Mouse (Mus musculus): ENCODE data around the gene Ppp1ca. TPM values are rescaled to one million over a fixed set of nuclear protein-coding genes. Genes with fewer than 3 reads are reported as not detected.

Ppp1ca gene
- polyA plus RNA-seq, 1 experiment from 2014 or later = 987 TPM

DNA sequence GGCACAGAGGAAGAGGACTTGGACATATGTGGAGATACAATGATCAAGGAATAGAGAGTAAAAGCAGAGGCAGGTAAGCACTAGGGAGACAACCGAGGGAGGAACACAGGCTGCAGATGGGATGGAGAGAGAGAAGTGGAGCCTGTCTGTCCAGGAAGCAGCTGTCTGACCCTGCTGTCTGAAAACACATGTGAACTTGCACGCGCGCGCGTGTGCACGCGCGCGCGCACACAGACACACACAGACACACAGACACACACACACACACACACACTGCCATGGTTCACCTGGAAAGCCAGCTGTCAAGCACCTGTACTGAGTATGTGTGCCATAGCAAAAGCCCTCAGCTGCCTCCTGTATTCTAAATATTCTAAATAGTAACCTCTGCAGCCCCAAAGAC, 26.4 kb downstream of the Ppp1ca start:
- Histone ChIP-seq H3K27ac (ENCODE audit: low read depth, low read length) (no peak overlapping the region), H3K4me2 (replicated peaks; ENCODE audit: low read depth, low read length) (no peak overlapping the region), H3K4me1 (ENCODE audit: control insufficient read depth, insufficient read depth, low read length) (peaks cover 63% of the 10 kb centered on the region), H3K27me3 (ENCODE audit: control insufficient read depth, insufficient read depth, low read length) (no peaks in the 10 kb centered on the region), H3K9ac (ENCODE audit: low read depth, low read length) (no peak overlapping the region), H3K36me3 (ENCODE audit: control insufficient read depth, insufficient read depth, low read length) (peaks cover 5% of the 10 kb centered on the region; the same call in 1 of the 2 replicates), H3K9me3 (ENCODE audit: control insufficient read depth, low read length) (no peaks in the 10 kb centered on the region), H3K4me3 (ENCODE audit: low read length) (no peak overlapping the region)
- no peak for ATAC-seq (ENCODE audit: low FRiP score, low TSS enrichment)
- WGBS = 82% methylated on average over 11 of the region's 11 CpGs

DNA sequence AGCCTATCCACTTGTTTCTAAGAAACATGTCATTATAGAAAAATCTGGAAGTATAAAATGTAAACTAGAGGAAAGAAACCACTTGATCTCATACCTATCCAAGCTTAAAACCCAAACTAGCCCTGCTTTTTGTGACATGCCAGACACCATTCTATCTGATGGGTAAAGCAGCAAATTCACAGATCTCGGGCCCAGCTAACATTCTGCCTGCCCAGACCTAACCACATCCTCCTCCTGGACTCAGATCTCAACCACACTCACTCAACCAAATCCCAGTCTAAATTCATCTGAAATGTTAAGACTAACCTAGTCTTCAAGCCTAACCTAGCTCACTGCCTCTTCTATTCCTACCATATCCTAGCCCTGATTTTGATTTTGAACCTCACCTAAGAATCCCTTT, 26.9 kb downstream of the Ppp1ca start:
- H3K36me3 ChIP-seq (ENCODE audit: control insufficient read depth, insufficient read depth, low read length) = peaks cover 5% of the 10 kb centered on the region; the same call in 1 of the 2 replicates
- WGBS = 77% methylated on average over 1 of the region's 1 CpGs
- no peaks in the 10 kb centered on the region for H3K9me3 ChIP-seq (ENCODE audit: control insufficient read depth, low read length)
- no peaks in the 10 kb centered on the region for H3K27me3 ChIP-seq (ENCODE audit: control insufficient read depth, insufficient read depth, low read length)
- no peak overlapping the region for H3K9ac ChIP-seq (ENCODE audit: low read depth, low read length)
- no peak overlapping the region for H3K4me2 ChIP-seq (replicated peaks; ENCODE audit: low read depth, low read length)
- no peak overlapping the region for H3K4me3 ChIP-seq (ENCODE audit: low read length)
- H3K27ac ChIP-seq (ENCODE audit: low read depth, low read length) = no peak overlapping the region
- ATAC-seq (ENCODE audit: low FRiP score, low TSS enrichment) = no peak
- H3K4me1 ChIP-seq (ENCODE audit: control insufficient read depth, insufficient read depth, low read length) = peaks cover 58% of the 10 kb centered on the region

GRCm38 (mm10) chr19:4219943-4220342, 28.1 kb downstream of the Ppp1ca start:
- peaks cover 51% of the 10 kb centered on the region for H3K4me1 ChIP-seq (ENCODE audit: control insufficient read depth, insufficient read depth, low read length)
- no peak overlapping the region for H3K27ac ChIP-seq (ENCODE audit: low read depth, low read length)
- WGBS = 88% methylated on average over 6 of the region's 6 CpGs
- H3K27me3 ChIP-seq (ENCODE audit: control insufficient read depth, insufficient read depth, low read length) = no peaks in the 10 kb centered on the region
- H3K9me3 ChIP-seq (ENCODE audit: control insufficient read depth, low read length) = no peaks in the 10 kb centered on the region
- no peak for ATAC-seq (ENCODE audit: low FRiP score, low TSS enrichment)
- H3K36me3 ChIP-seq (ENCODE audit: control insufficient read depth, insufficient read depth, low read length) = peaks cover 5% of the 10 kb centered on the region; the same call in 1 of the 2 replicates
- H3K4me3 ChIP-seq (ENCODE audit: low read length) = no peak overlapping the region
- no peak overlapping the region for H3K4me2 ChIP-seq (replicated peaks; ENCODE audit: low read depth, low read length)
- no peak overlapping the region for H3K9ac ChIP-seq (ENCODE audit: low read depth, low read length)

GRCm38 (mm10) chr19:4220416-4220815, 28.6 kb downstream of the Ppp1ca start:
- Histone ChIP-seq H3K9ac (ENCODE audit: low read depth, low read length) (0 out of 2 replicates have a peak overlapping the region, but pooled peaks have one; percentile 14), H3K4me3 (ENCODE audit: low read length) (no peak overlapping the region), H3K4me1 (ENCODE audit: control insufficient read depth, insufficient read depth, low read length) (peaks cover 48% of the 10 kb centered on the region), H3K4me2 (replicated peaks; ENCODE audit: low read depth, low read length) (no peak overlapping the region; the same call in 1 of the 2 replicates), H3K9me3 (ENCODE audit: control insufficient read depth, low read length) (no peaks in the 10 kb centered on the region), H3K27me3 (ENCODE audit: control insufficient read depth, insufficient read depth, low read length) (no peaks in the 10 kb centered on the region), H3K36me3 (ENCODE audit: control insufficient read depth, insufficient read depth, low read length) (peaks cover 5% of the 10 kb centered on the region; the same call in 1 of the 2 replicates), H3K27ac (ENCODE audit: low read depth, low read length) (0 out of 2 replicates have a peak overlapping the region, but pooled peaks have one; percentile 61)
- ATAC-seq (ENCODE audit: low FRiP score, low TSS enrichment) = no peak; the same call in 1 of the 2 replicates
- WGBS = 55% methylated on average over 2 of the region's 4 CpGs

- Histone ChIP-seq H3K36me3 (ENCODE audit: control insufficient read depth, insufficient read depth, low read length) (peaks cover 5% of the 10 kb centered on the region; the same call in 1 of the 2 replicates), H3K4me3 (ENCODE audit: low read length) (no peak overlapping the region), H3K4me1 (ENCODE audit: control insufficient read depth, insufficient read depth, low read length) (peaks cover 42% of the 10 kb centered on the region), H3K27me3 (ENCODE audit: control insufficient read depth, insufficient read depth, low read length) (no peaks in the 10 kb centered on the region), H3K27ac (ENCODE audit: low read depth, low read length) (peak overlapping the region; percentile 61; the same call in 1 of the 2 replicates), H3K4me2 (replicated peaks; ENCODE audit: low read depth, low read length) (peak overlapping the region; percentile 24; the same call in 1 of the 2 replicates), H3K9ac (ENCODE audit: low read depth, low read length) (no peak overlapping the region; the same call in 1 of the 2 replicates), H3K9me3 (ENCODE audit: control insufficient read depth, low read length) (no peaks in the 10 kb centered on the region)
- ATAC-seq (ENCODE audit: low FRiP score, low TSS enrichment) = peak; percentile 9; the same call in 1 of the 2 replicates
- WGBS = 20% methylated on average over 14 of the region's 14 CpGs
These were observed 29.3 kb downstream of the Ppp1ca start for GRCm38 (mm10) chr19:4220957-4221743.

DNA sequence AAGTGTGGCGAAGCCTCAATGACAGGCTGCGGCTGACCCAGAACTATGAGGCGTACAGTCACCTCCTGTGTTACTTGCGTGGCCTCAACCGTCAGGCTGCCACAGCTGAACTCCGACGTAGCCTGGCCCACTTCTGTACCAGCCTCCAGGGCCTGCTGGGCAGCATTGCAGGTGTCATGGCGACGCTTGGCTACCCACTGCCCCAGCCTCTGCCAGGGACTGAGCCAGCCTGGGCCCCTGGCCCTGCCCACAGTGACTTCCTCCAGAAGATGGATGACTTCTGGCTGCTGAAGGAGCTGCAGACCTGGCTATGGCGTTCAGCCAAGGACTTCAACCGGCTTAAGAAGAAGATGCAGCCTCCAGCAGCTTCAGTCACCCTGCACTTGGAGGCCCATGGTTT, 30.3 kb downstream of the Ppp1ca start:
- Histone ChIP-seq H3K9ac (ENCODE audit: low read depth, low read length) (no peak overlapping the region), H3K36me3 (ENCODE audit: control insufficient read depth, insufficient read depth, low read length) (peaks cover 5% of the 10 kb centered on the region; the same call in 1 of the 2 replicates), H3K27me3 (ENCODE audit: control insufficient read depth, insufficient read depth, low read length) (no peaks in the 10 kb centered on the region), H3K4me2 (replicated peaks; ENCODE audit: low read depth, low read length) (no peak overlapping the region), H3K27ac (ENCODE audit: low read depth, low read length) (peak overlapping the region; percentile 47; the same call in 1 of the 2 replicates), H3K4me1 (ENCODE audit: control insufficient read depth, insufficient read depth, low read length) (peaks cover 32% of the 10 kb centered on the region), H3K9me3 (ENCODE audit: control insufficient read depth, low read length) (no peaks in the 10 kb centered on the region), H3K4me3 (ENCODE audit: low read length) (no peak overlapping the region)
- 59% methylated on average over 11 of the region's 11 CpGs for WGBS
- ATAC-seq (ENCODE audit: low FRiP score, low TSS enrichment) = no peak

- Histone ChIP-seq H3K27ac (ENCODE audit: low read depth, low read length) (no peak overlapping the region), H3K4me1 (ENCODE audit: control insufficient read depth, insufficient read depth, low read length) (peaks cover 28% of the 10 kb centered on the region), H3K9me3 (ENCODE audit: control insufficient read depth, low read length) (no peaks in the 10 kb centered on the region), H3K27me3 (ENCODE audit: control insufficient read depth, insufficient read depth, low read length) (no peaks in the 10 kb centered on the region), H3K4me3 (ENCODE audit: low read length) (no peak overlapping the region), H3K36me3 (ENCODE audit: control insufficient read depth, insufficient read depth, low read length) (peaks cover 5% of the 10 kb centered on the region; the same call in 1 of the 2 replicates), H3K4me2 (replicated peaks; ENCODE audit: low read depth, low read length) (no peak overlapping the region), H3K9ac (ENCODE audit: low read depth, low read length) (no peak overlapping the region)
- no peak for ATAC-seq (ENCODE audit: low FRiP score, low TSS enrichment)
- 92% methylated on average over 7 of the region's 7 CpGs for WGBS
These were observed 34.9 kb downstream of the Ppp1ca start for GRCm38 (mm10) chr19:4226779-4227178.

DNA sequence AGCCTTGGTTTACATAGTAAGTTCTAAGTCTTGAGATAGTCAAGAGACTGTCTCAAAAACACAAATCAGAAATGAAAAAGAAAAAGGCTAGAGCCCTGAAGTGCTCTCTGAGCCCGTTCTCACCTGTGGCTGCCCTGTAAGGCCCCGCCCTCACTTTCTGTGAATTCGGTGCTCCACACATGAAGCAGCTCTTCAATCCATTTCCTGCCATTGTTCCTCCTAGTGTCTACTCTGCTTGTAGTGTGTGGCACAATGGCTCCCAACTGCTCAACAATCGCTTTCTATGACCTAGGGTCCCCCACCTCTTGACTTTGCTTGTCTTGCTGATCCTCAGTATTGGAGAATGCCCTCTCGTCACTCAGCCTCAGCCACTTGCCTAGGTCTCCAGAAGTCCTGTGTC, 35.6 kb downstream of the Ppp1ca start:
- H3K4me2 ChIP-seq (replicated peaks; ENCODE audit: low read depth, low read length) = no peak overlapping the region
- peaks cover 24% of the 10 kb centered on the region for H3K4me1 ChIP-seq (ENCODE audit: control insufficient read depth, insufficient read depth, low read length)
- H3K36me3 ChIP-seq (ENCODE audit: control insufficient read depth, insufficient read depth, low read length) = peaks cover 1% of the 10 kb centered on the region; the same call in 1 of the 2 replicates
- H3K4me3 ChIP-seq (ENCODE audit: low read length) = no peak overlapping the region
- WGBS = 74% methylated on average over 5 of the region's 5 CpGs
- ATAC-seq (ENCODE audit: low FRiP score, low TSS enrichment) = no peak
- no peak overlapping the region for H3K9ac ChIP-seq (ENCODE audit: low read depth, low read length)
- H3K9me3 ChIP-seq (ENCODE audit: control insufficient read depth, low read length) = no peaks in the 10 kb centered on the region
- no peaks in the 10 kb centered on the region for H3K27me3 ChIP-seq (ENCODE audit: control insufficient read depth, insufficient read depth, low read length)
- no peak overlapping the region for H3K27ac ChIP-seq (ENCODE audit: low read depth, low read length)
